Mouse (Mus musculus) liver (tissue): ENCODE results near the gene Wnt10a.

ENCODE experiments used
- DNase-seq: peaks from one replicate; pipeline ENCODE4 v3.0.0-alpha.2; 2020; ENCODE audit warnings: mixed read lengths

Wnt10a gene

DNA sequence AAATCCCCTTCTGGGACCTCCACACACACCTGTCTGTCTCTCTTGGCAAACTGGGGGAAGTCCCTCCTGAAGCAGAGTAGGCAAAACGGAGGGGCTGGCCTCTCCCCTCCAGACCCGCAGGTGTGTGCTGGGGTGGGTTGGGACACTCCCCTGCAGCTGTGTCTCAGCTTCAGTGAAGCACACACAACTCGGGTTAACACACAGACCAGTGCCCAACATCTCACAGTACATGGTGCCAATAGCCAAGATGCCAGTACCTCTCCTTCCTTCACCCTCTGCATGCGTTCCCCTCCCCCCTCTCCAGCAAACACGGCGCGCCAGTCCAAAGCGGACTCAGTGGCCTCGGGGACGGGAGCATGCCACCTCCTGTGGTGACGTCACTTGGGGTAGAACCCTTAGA, at the start of gene Wnt10a:
TSS of gene Wnt10a (plus strand) at position 268 of the 400 bp plus-strand sequence.
- DNase-seq = no peak

DNA sequence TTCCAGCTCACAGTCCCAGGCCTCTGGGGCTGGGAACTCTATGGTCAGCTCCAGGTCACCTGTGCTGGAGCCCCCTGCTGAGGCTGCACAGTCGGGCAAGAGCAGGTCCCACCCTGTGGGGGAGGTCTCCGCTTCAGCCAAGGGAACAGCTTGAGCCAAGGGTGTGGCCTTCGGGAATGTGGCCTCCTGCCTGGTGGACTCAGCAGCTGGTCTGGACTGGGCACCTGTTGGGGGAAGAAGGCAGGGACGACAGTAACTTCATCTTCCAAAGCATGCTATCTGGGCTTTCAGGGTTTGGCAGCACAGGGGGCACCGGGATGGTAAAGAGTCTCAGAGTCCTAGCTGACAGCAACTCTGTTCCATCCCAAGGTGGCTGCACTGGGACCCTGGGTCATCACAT, 44.0 kb upstream of the Wnt10a start:
- no peak for DNase-seq

DNA sequence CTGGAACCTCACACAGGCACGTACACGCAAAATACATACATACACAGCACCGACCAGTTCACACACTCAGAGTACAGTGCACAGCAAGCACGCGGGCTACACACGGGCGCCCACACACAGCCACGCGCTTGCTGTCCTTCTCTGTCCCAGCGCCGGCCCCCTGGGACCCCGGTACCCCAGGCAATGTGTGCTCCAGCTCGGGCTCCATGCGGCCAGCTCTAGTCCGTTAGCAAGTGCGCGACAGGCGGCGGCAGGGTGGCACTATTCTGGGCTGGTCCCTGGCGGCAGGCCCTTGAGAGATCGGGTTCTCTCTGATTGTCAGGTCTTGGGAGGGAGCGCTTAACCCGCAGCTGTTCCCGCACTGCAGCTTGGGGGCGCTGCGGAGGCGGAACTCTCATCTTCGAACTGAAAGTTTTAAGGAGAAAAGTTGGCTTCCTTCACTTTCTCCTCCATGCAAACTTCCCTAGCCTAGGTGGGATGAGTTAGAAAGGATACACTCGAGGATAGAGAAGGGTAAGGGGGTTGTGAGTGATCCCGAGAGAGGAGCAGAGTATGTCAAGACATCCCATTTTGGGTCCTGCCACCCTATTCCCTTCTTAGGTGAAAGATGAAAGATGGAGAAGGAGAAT, 42.6 kb upstream of the Wnt10a start, which contains the start of gene Prkag3:
TSS of gene Prkag3 (minus strand) at position 579 of the 629 bp plus-strand sequence.
- DNase-seq = peak; percentile 52

DNA sequence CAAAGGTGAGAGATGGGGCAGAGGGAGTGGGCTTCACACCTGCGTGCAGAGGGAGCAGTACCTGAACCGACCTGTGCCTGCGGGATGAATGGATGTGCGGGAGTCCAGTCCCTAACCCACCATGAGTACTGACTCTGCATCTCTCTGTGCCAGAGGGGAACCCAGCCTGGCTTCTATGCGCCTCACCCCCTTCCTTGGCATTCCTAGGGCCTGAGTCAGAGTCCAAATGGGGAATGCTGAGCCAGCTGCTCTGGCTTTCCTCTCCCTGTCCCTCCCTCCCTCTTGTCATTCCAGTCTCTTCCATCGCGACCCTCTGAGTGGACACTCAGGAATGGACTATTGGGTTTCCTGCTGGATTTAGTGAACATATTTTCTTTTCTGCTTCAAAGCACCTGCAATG, 42.0 kb upstream of the Wnt10a start:
- no peak for DNase-seq

DNA sequence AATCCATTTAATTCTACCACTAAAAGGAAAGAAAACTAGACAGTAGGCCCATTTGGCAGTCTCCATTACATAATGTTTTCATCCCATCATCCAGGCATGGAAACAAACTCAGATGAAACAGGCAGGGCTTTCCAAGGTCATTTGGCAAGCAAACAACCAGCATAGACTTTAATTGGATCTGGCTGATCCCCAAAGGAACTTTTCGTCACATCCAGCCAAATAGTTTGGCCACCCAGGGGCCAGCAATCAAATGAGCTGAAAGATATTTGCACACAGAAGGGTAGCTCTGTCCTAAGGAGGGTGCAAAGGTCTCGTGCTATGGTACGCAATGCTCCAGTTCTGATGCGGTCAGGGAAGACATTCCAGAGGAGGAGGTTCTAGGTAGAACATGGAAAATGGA, 40.6 kb upstream of the Wnt10a start:
- no peak for DNase-seq

DNA sequence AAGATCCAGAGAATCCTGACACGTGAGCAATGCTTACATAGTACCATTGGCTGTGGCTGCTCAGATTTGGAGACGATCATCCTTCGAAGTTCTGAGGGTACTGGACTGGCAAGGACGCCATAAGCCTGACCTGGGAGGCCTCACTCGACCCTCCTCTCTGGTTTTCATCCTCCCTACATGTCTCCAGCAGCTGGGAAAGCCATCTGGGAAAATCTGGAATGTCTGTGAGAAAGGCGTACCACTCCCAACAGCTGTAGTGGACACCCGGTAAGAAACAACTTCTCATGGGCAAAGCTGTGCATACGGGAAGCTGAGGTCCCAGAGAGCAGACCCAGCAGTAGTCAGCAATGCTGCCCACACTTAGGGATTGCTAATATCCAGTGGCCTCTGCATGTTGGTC, 39.2 kb upstream of the Wnt10a start:
- no peak for DNase-seq

DNA sequence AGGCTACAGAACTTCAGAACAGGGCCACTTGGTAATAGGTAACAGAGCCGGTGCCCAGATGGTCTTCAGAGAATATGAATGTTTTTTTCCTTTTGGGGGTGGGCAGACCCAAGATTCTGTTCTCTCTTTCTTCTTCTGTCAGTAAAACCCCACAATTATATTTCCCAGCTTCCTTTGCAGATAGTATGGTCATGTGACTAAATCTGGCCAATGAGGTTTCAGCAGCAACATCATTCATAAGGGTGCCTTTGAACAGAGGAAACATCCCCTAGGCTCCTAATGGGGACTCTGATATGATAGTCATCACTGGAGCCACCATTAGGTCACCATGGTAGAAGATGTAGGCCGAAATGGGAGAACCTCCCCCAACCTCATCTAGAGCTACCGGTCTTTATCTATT, 38.5 kb upstream of the Wnt10a start:
- no peak for DNase-seq

DNA sequence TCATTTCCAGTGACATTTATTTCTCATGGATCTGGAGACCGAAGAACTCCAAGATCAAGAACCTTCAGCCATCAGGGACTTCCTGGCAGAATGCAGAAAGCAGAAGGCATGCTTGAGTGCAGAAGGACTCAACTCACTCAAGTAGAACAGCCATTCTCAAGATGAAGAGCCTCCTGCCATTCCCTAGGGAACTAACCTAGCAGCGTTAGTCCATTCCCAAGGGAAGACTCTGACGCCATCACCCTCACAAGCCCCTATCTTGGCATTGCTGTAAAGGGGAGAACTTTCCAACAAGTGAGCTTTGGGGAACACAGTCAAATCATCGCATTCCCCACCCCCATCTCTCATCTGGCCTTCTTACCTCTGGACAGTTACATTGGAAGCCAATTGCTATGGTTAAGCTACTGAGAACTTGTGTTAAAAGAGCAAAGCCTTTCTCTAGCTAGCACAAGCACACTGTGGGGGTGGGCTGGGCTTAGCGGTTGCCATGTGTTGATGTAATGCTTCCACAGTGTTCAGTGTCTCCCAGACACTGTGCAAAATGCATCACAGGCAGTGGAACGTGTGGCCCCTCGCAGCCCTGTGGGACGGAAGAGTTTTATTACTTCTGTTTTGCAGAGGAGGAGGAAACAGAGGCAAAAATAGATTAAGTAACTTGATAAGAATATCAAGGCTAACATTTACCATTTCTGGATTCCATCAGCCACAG, 37.9 kb upstream of the Wnt10a start:
- DNase-seq = no peak

DNA sequence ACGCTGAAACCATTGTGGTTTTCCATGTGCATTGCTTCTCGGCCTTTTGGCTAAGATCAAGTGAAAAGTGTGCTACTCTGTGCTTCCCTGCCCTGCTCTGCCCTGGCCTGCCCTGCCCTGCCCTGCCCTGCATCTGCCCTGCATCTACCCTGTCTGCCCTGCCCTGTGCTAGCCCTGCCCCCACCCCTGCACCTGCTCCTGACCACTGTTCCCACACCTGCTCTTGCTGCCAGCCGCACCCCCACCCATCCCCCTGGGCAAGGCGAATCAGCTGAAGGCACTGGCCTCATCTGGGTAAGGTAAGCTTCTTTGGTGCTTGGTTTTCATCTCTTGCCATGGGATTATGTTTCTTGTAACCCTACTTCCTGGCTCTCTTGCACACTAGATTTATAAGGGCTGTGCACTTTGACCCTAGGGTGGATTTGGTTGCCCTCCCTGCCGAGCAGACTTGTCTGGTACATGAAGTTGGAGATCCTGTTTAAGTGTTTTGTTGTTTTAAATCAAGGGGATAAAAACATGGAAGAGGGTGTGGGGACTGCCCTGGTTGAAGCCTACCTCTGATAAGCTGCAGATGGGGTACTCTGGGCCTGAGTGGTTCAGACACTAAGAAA, 37.0 kb upstream of the Wnt10a start:
- no peak for DNase-seq

DNA sequence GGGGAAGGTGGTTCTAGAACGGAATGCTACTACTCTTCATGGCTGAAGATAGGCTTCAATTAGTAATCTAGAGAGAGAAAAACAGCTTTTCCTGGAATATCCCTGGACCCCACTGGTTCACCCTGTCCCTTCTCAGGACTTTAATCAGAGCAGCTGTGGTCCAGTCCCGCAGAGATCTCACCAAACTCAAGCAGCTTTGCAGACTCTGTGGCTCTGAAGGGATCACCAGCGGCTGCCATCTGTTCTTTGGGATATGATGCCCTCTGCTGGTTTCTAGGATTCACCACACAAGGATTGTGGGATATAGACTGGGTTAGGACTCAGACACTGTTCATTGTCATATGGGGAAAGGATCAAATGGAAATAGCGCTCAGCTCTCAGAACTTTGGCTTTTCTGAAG, 31.5 kb upstream of the Wnt10a start:
- no peak for DNase-seq

DNA sequence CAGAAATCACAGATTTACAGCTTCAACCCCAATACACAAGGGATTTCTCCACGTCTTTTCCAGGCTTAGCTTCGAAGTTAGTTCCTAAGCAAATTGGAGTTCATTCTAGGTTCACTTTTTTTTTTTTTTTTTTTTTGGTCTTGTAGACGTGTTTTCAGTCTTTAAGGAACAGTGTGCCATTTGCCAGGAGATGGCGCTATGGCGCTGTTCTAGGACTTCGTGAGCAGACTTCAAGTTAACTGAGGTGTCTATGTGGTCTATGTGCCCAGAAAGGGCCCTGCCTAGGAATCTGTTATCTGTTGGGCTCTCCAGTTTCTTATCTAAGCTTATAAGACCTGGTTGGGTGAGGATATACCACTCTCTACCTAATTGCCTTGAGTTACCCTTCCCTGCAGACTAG, 28.2 kb upstream of the Wnt10a start:
- DNase-seq = peak; percentile 67

DNA sequence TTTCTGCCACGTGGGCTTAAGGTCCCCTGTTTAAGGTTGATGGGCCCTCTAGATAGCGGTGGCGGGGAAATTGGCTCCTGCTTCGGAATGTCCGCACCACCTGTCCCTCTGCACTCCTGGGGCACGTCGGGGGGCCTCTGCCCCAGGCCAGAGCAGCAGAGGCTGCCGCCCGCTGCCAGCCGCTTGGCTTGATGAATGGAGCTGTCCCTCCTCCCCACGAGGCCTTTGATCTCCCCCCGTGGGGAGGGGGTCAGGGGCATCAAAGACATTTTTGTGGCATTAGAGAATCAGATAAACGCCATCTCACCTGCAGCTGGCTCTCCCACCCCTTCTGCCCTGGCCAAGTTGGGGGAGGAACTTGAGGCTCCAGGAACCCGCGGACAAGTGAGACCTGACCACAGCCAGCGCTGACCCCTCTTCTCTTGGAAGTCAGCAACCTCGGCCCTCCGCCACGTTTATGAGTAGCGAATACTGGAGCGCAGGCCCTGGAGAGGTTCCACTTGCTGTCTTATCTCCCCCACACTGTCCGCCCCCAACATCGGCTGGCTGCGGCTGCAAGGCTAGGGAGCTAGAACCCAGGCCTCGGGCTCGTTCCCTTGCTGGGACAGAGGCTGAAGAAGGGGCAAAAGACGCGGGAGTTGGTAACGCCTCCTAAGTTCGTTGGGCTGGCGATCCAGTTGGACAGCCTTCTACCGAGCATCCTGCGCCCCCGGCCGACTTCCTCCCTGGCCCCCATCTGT, 20.4 kb upstream of the Wnt10a start:
- DNase-seq = no peak

DNA sequence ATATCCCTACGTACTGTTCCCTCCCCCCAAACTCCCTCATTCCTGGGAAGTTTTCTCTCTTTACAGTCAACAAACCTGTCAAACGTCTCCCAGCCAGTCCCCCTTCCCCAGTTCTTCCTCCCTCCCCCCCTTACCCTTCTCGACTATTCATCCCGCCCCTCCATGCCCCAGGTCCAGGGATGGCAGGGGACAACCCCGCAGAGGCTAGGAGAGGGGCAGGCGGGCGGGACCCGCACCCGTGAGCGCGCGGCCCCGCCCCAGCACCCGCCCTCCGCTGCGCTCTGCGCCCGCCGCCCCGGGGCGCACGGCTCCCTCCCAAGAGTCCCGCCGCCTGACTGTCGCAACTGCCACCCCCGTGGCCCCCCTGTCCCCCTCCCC, 19.9 kb upstream of the Wnt10a start:
- DNase-seq = no peak

DNA sequence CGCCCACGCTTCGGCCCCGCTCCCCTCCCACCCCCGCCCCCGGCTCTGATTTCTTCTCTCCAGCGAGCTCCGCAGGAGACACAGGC, 19.6 kb upstream of the Wnt10a start, which contains the start of gene Wnt6:
TSS of gene Wnt6 (plus strand) at position 48 of the 86 bp plus-strand sequence.
- no peak for DNase-seq

DNA sequence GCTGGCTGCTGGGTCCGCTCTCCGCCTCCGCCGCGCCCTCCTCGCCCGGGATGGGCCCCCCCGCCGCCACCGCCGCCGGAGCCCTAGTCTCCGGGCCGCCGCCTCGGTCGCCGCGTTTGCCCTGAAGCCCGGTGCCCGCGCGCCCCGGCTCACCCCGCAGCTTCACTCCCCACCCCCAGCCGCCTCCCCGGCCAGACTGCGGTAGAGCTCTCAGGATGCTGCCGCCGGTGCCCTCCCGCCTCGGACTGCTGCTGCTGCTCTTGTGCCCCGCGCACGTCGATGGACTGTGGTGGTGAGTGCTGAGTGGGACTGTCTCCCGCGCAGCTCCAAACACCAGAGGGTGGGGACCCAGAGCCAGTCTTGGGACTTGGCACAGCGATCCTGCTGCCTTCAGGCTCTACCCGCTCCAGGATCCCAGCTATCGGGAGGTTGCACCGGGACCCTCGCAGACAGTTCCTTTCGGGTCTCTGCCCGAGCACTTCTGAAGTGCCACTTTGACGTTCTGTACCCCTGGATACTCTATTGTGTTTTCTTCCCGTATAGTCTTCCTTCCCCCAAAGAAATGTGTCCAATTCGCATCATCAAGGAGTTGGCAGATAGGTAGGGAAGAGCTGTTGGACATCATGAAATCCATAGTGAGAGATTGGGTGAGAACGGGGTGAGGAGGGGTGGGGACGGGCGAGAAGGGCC, 19.2 kb upstream of the Wnt10a start:
- DNase-seq = no peak

DNA sequence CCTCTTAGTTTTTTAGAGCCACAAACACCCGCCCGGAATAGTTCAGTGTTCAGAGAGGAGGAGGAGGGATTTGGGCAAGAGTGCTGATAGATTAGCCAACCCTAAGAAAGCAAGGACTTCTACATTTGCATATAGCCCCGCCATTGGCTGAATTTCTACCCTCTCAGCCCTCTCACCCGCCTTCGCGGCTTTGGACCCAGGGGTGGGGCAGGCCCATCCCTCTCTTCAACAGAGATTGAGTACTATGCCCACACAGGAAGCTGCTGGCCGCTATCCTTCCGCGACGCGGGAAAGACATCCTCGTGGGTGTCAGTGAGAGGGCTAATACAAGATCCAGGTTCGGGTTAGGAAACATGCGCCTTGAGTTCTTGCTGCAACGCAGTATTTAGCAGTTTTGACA, 18.2 kb upstream of the Wnt10a start:
- DNase-seq = peak; percentile 74

DNA sequence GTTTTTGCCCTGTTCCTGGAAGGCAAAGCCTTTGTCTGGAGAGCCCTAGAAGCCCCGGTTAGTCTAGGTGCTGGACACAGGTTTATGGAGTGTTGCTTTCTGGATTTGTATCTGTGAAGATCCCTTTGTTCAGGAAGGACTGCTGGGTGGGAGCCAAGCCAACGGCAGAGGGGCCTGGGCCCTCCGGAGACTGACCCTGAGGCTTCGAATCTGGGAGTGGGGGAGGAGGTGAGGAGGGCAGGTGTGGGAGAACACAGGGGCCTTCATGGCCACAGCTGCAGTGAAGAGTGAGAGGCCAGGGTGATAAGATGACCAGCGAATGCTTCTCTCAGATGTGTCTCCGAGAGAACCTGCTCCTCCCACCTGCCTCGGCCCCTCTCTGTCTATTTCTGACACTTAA, 17.3 kb upstream of the Wnt10a start:
- DNase-seq = no peak

DNA sequence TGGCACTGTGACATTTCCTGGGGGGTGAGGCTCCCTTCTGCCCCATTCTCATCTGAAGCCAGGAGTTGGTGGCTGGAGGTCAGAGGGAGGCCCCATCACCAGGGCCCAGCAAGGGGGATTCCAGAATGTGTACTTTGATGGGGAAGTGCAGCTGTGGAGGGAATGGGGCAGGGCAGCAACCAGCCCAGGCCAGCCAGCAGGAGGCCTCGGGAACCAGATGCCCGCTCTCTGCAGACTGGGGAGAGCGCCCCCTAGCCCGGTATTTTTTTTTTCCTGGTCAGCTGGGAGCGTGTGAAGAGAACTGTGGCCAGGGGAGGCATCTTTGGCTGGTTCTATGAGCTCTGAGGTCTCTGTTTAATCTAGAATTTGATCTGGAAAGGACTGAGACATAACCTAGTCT, 15.5 kb upstream of the Wnt10a start:
- no peak for DNase-seq

DNA sequence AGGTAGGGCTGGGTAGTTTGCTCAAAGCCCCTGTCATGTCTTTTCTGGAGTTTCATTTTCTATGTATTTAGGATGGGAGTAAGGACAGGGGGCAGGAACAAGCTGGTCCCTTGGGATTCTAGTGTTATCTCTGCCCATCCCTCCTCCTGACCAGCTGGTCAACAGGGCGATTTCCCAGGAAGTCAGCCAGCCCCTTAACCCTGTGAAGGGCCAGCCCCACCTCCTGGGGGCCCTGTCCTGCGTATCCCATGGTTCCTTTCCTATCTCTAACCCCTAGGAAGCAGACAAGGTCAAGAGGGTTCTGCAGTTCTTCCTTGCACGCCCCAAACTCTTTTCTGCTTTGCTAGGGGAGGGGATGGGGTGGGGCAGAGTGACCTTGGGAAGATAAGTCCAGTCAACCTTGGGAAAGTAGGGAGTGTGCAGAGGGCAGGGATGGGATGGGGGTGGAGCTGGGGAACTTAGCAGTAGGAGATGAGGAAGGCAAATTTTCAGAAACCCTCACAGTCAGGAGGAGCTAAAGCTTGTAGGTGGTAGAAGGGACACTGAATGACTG, 12.3 kb upstream of the Wnt10a start:
- no peak for DNase-seq

DNA sequence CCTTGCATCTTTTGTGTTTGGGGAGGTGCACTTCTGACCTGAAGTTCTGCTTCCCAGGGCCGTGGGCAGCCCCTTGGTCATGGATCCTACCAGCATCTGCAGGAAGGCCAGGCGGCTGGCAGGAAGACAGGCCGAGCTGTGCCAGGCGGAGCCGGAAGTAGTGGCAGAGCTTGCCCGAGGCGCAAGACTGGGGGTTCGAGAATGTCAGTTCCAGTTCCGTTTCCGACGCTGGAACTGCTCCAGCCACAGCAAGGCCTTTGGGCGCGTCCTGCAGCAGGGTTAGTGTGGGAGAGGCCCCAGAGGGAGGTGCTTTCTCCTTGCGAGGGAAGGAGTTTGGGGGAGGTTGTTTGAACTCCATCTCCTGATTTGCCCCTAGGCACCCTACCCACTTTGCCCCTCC, 9.3 kb upstream of the Wnt10a start:
- DNase-seq = no peak

DNA sequence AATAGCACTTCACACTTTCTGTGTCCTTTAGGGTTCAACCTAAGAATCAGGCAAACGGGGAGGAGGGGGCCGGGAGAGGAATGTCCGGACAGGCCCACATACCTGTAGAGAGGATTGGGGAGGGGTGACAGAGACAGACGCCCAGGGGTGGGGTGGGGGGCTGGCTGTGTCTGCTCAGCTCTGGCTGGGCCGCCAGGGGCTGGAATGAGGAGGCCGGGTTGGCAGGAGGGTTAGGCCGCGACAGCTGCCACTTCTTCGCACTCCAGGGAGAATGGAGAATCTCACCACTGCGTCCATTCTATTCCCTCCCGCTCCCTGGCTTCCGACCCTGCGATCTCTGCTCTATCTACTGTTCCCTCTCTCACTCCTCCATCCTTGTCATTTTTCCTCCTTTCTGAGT, 7.8 kb upstream of the Wnt10a start:
- no peak for DNase-seq

DNA sequence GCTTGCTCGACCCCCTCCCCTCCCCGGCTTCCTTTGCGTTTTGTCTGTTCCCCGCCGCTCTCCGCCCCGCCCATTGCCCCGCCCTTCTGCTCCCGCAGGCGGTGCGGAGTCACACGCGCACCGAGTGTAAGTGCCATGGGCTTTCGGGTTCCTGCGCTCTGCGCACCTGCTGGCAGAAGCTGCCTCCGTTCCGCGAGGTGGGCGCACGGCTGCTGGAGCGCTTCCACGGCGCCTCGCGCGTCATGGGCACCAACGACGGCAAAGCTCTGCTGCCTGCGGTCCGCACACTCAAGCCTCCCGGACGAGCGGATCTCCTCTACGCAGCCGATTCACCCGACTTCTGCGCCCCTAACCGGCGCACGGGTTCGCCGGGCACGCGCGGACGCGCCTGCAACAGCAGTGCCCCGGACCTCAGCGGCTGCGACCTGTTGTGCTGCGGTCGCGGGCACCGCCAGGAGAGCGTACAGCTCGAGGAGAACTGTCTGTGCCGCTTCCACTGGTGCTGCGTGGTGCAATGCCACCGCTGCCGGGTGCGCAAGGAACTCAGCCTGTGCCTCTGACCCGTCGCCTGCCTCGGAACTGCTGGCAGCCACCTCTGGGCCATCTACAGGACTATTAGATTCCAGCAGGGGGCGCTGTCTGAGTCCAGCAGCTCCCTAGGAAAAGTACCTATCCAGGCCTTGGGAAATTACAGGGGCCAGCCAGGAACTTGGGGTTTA, 7.1 kb upstream of the Wnt10a start:
- DNase-seq = no peak

DNA sequence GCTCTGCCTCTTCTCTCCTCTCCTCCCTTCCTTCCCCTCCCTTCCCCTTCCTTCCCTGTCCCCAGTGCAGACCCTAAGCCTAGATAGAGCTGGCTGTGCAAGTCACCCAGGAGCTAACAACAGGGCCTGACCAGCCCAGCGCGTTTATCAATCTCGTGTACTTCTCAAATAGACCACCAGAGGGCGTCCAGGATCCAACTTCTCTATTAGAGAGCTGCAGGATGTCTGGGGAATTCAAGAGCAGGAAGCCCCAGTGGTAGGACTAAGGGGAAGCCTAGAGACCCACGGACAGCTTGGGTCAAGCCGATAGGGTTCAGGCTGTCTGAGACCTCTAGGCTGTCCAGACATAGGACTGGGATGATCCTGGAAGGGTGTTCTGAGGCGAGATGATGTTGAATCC, 3.5 kb upstream of the Wnt10a start:
- peak; percentile 59 for DNase-seq
